Mouse (Mus musculus): Measurements from ENCODE around the gene Mpv17. TPM values are rescaled to one million over a fixed set of nuclear protein-coding genes. Genes with fewer than 3 reads are reported as not detected.
A peak's percentile ranks its signal among the peaks of the same experiment; 100 is the strongest.

Mpv17 gene
- polyA plus RNA-seq, 1 experiment from 2014 or later = 17.6 TPM

DNA sequence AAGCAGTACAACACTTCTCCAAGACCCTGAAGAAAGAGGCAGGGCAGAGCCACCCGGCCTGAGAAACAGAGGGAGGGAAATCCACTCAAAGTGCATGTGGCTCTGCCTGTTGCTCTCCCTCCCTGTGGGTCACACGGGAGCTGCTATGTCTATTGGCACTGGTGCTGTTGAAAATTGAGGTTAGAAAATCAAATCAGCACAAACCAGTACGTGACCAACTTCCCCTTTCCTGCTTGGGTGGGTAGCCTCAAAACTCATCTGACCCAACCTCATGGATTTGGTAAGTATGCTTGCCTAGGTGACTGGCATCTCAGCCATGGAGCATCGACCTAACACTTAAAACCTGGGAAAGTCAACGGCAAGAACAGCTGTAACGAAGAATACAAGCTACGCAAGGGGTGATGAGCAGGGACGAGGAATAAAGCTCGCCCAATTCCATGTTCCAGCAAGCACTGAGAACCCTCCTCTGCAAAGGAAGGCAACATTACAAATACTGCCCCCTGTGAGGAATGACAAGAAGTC, 48.2 kb downstream of the Mpv17 start, which contains the start of gene Dnajc5g:
Dnajc5g (plus strand) TSS at position 472 of the 522 bp plus-strand sequence.
- Histone ChIP-seq H3K36me3 (replicated peaks; ENCODE audit: insufficient read depth, low read length) (no peaks in the 10 kb centered on the region), H3K27me3 (ENCODE audit: insufficient read depth, low read length) (no peaks in the 10 kb centered on the region), H3K4me1 (ENCODE audit: insufficient read depth) (no peaks in the 10 kb centered on the region), H3K27ac (ENCODE audit: low read depth) (no peak within 1 kb of the TSS), H3K9me3 (ENCODE audit: low read length) (no peaks in the 10 kb centered on the region), H3K4me3 (ENCODE audit: low read depth, low read length) (no peak within 1 kb of the TSS), H3K4me2 (ENCODE audit: low read depth, low read length) (no peak within 1 kb of the TSS), H3K9ac (replicated peaks) (no peak within 1 kb of the TSS)
- TF ChIP-seq EP300 (IDR thresholded peaks at IDR 0.05; ENCODE audit: low read depth) (no peak), CTCF (IDR thresholded peaks at IDR 0.05; ENCODE audit: low read depth) (no peak)
- ATAC-seq (no peak), DNase-seq (no peak)
- WGBS (ENCODE audit: insufficient replicate concordance) = 64% methylated on average over 9 of the region's 9 CpGs

- H3K9me3 ChIP-seq (ENCODE audit: low read length) = no peaks in the 10 kb centered on the region
- H3K27me3 ChIP-seq (ENCODE audit: insufficient read depth, low read length) = peaks cover 68% of the 10 kb centered on the region
- 26% methylated on average over 11 of the region's 11 CpGs for WGBS (ENCODE audit: insufficient replicate concordance)
- peak overlapping the region; percentile 27; the same call in 1 of the 2 replicates for H3K4me3 ChIP-seq (ENCODE audit: low read depth, low read length)
- H3K4me1 ChIP-seq (ENCODE audit: insufficient read depth) = peaks cover 15% of the 10 kb centered on the region
- no peak overlapping the region for H3K27ac ChIP-seq (ENCODE audit: low read depth)
- no peak for ATAC-seq
- no peak for TF ChIP-seq EP300 (IDR thresholded peaks at IDR 0.05; ENCODE audit: low read depth)
- TF ChIP-seq CTCF (IDR thresholded peaks at IDR 0.05; ENCODE audit: low read depth) = no peak
- no peaks in the 10 kb centered on the region for H3K36me3 ChIP-seq (replicated peaks; ENCODE audit: insufficient read depth, low read length)
- 0 out of 2 replicates have a peak overlapping the region, but pooled peaks have one; percentile 30 for H3K9ac ChIP-seq (replicated peaks)
- peak; percentile 17 for DNase-seq
- peak overlapping the region; percentile 71 for H3K4me2 ChIP-seq (ENCODE audit: low read depth, low read length)
Observed at GRCm38 (mm10) chr5:31095711-31096480, 58.2 kb downstream of the Mpv17 start.

DNA sequence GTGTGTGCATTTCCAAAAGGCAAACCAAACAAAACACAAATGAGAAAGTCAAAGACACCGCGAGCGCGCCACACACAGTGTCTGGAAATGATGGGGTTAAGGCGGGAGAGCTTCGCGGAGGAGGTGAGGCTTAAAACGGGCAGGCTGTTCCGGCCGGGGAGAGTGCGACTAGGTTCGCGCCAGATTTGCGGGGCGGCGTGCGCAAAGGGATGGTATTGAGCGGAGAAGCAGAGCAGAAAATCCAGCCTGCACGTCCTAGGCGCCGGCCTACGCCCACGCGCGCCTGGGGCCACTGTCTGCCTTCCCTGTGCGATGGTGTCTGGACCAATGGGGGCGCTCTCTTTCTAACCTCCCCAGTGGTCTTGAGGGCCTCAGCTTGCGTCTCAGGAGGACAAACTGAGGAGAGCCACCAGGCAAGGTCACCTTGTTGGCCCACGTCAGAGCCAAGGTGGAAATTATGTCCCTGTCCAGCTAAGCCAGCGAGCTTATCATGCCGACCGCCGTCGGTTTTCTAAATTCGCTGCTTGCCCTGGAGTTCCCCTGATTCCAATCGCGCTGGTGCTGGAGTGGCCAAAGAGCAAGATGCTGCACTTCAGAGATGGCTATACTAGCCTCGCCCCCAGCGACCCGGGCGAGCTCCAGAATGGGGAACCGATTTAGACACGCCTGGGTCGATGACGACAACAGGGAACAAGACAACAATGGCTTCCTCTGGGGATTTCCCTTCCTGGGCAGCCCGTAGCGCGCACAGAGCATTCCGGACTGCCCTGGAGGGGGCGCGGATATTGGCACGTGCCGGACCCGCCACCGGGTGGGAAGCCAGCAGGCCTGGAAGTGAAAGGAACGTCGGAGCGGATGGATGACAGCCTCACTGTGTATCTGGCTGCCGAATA, 59.0 kb downstream of the Mpv17 start:
- peak; percentile 44 for ATAC-seq
- peak overlapping the region; percentile 71 for H3K4me2 ChIP-seq (ENCODE audit: low read depth, low read length)
- under 1% methylated on average over 59 of the region's 59 CpGs for WGBS (ENCODE audit: insufficient replicate concordance)
- no peaks in the 10 kb centered on the region for H3K9me3 ChIP-seq (ENCODE audit: low read length)
- no peaks in the 10 kb centered on the region for H3K36me3 ChIP-seq (replicated peaks; ENCODE audit: insufficient read depth, low read length)
- no peak overlapping the region for H3K27ac ChIP-seq (ENCODE audit: low read depth)
- H3K27me3 ChIP-seq (ENCODE audit: insufficient read depth, low read length) = peaks cover 74% of the 10 kb centered on the region
- TF ChIP-seq EP300 (IDR thresholded peaks at IDR 0.05; ENCODE audit: low read depth) (no peak), CTCF (IDR thresholded peaks at IDR 0.05; ENCODE audit: low read depth) (0 out of 2 replicates have a peak, but pooled peaks have one; percentile 20)
- DNase-seq = peak; percentile 67
- H3K9ac ChIP-seq (replicated peaks) = 0 out of 2 replicates have a peak overlapping the region, but pooled peaks have one; percentile 30
- H3K4me3 ChIP-seq (ENCODE audit: low read depth, low read length) = peak overlapping the region; percentile 27
- H3K4me1 ChIP-seq (ENCODE audit: insufficient read depth) = peaks cover 15% of the 10 kb centered on the region

DNA sequence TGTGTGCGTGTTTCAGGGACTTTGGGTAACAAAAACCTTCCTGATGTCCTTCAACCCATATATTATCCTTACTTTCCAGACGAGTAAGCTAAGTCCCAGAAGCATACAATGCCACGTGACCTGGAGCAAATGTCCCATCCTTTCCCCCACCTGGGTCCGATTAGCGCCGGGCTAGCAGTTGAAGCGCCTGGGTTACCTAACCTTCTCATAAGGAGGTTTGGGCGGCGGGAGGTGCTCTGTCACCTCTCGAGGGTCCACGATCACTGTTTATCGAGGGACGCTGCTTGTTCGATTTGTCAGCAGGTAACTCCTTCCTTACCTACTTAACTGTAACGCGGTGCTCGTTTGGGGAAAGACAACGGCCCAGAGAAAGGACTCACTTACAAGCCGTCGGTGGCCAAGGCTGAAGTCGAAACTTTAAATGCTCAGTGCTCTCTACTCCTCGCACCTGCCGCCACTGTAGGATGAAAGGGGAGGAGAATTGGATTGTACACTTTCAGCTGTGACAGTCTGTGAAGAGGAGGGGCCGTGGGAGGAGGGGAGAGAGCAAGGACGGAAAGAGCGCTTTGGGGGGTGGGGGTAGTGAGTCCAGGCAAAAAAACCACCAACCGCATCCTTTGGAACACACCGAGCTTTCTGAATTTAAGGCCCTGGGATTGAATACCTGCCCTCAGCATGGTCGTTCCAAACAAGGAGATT, 59.8 kb downstream of the Mpv17 start:
- no peak for TF ChIP-seq CTCF (IDR thresholded peaks at IDR 0.05; ENCODE audit: low read depth)
- no peak for TF ChIP-seq EP300 (IDR thresholded peaks at IDR 0.05; ENCODE audit: low read depth)
- DNase-seq (no peak), ATAC-seq (no peak)
- no peaks in the 10 kb centered on the region for H3K9me3 ChIP-seq (ENCODE audit: low read length)
- peaks cover 76% of the 10 kb centered on the region for H3K27me3 ChIP-seq (ENCODE audit: insufficient read depth, low read length)
- no peak overlapping the region for H3K9ac ChIP-seq (replicated peaks)
- no peak overlapping the region for H3K27ac ChIP-seq (ENCODE audit: low read depth)
- no peaks in the 10 kb centered on the region for H3K36me3 ChIP-seq (replicated peaks; ENCODE audit: insufficient read depth, low read length)
- H3K4me2 ChIP-seq (ENCODE audit: low read depth, low read length) = peak overlapping the region; percentile 71
- peak overlapping the region; percentile 27 for H3K4me3 ChIP-seq (ENCODE audit: low read depth, low read length)
- H3K4me1 ChIP-seq (ENCODE audit: insufficient read depth) = peaks cover 15% of the 10 kb centered on the region
- WGBS (ENCODE audit: insufficient replicate concordance) = 3% methylated on average over 29 of the region's 29 CpGs

GRCm38 (mm10) chr5:31093151-31094041, 60.7 kb downstream of the Mpv17 start:
- Histone ChIP-seq H3K27ac (ENCODE audit: low read depth) (no peak overlapping the region), H3K4me1 (ENCODE audit: insufficient read depth) (peaks cover 15% of the 10 kb centered on the region), H3K36me3 (replicated peaks; ENCODE audit: insufficient read depth, low read length) (no peaks in the 10 kb centered on the region), H3K9me3 (ENCODE audit: low read length) (no peaks in the 10 kb centered on the region), H3K9ac (replicated peaks) (no peak overlapping the region; the same call in 1 of the 2 replicates), H3K4me3 (ENCODE audit: low read depth, low read length) (peak overlapping the region; percentile 43), H3K27me3 (ENCODE audit: insufficient read depth, low read length) (peaks cover 78% of the 10 kb centered on the region), H3K4me2 (ENCODE audit: low read depth, low read length) (peak overlapping the region; percentile 71)
- peak; percentile 67 for DNase-seq
- TF ChIP-seq EP300 (IDR thresholded peaks at IDR 0.05; ENCODE audit: low read depth) = no peak
- no peak for TF ChIP-seq CTCF (IDR thresholded peaks at IDR 0.05; ENCODE audit: low read depth)
- peak; percentile 82 for ATAC-seq
- WGBS (ENCODE audit: insufficient replicate concordance) = 2% methylated on average over 42 of the region's 54 CpGs

All from liver, postnatal 0 days (tissue).